Mouse (Mus musculus) heart, postnatal 14 days (tissue): ENCODE measurements around the gene Crybg1. TPM values are rescaled to one million over a fixed set of nuclear protein-coding genes. Genes with fewer than 3 reads are reported as not detected.

ENCODE experiments used
- DNase-seq, 2 experiments: peaks; one replicate each; pipeline ENCODE4 v3.0.0; 2021 to 2022
- intact Hi-C: fragments of 180-260 bp; cut with DNase I; formaldehyde crosslinking; loops from one replicate; pipeline ENCODE4 v1.15.1; 2025
- total RNA-seq, 2 experiments: library from RNA; stranded (reverse); gene quantifications; 2 replicates each; pipeline ENCODE4 v1.2.3; 2021

Crybg1 gene
- total RNA-seq, 2 experiments from 2014 or later, result 2.1 to 3.0 TPM

DNA sequence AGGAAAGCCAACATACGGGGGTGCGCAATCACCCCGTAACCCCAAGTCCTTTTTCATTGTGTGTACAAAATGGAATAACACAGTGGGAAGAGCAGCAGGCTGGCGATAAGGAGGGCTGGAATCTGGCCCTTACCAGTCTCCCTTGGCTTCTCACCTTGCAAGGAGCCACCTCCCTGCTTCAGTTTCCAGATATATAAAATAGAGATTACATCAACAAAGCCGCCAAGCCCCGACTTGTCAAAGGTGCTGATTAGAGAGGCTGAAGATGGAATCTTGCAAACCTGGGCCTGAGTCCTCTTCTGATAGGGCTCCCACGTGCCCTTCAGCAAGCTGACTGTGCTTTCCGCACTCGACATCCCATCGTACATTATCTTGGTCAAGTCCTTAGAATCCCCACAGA lies 37.5 kb downstream of the Crybg1 start:
- no peak for DNase-seq
- intact Hi-C loops, result no loop called here

DNA sequence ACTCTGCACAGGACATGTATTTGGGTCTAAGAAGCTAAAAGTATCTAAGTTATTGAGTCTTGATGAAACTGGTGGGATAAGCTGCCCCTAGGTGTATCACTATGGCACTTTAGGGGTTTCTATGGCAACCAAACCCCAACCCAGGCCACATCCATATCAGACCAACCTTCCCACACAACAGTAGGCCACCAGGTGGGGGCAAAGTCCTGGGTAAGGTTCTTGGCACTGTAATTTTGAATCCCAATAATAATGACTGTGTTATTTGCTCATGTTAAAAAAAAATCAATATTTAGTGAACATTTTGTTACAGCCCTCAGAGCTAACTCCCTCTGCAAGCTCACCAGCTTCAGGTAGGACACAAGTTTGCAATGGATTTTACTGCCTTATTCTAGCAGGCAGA lies 38.2 kb downstream of the Crybg1 start:
- intact Hi-C loops, result no loop called here
- no peak for DNase-seq

DNA sequence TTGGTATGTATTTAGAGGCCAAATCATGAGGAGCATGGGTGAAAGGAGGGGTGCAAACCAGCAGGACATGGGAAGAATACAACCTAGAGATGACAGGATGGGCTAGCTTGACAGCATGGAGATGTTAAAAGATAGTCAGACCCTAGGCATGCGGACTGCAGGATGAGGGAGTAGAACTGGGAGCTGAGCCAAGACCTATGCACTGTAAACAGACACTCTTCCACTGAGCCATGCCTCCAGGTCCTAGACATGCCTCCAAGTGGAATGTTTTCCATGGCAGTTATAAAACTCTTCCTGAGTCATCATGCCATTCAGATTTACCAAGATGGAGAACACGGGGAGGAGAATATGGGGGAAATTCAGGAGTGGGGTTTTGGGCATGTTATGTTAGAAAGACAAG lies 53.9 kb downstream of the Crybg1 start:
- DNase-seq, result no peak
- intact Hi-C loops, result no loop called here

DNA sequence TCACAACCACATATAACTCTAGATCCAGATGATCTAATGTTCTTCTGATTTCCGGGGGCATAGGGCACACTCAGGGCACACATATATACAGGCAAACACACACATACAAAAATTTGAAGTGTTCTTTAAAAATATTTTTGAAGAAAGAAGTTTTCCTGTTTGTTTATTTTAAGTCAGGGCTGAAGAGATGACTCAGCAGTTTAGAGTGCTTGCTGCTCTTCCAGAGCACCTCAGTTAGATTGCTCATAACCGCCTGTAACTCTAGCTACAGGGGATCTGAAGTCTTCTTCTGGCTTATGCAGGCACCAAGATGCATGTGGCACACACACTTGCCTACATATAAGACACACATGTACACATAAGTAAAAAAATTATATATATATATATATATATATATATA lies 56.9 kb downstream of the Crybg1 start:
- intact Hi-C loops, result no loop called here
- no peak for DNase-seq

DNA sequence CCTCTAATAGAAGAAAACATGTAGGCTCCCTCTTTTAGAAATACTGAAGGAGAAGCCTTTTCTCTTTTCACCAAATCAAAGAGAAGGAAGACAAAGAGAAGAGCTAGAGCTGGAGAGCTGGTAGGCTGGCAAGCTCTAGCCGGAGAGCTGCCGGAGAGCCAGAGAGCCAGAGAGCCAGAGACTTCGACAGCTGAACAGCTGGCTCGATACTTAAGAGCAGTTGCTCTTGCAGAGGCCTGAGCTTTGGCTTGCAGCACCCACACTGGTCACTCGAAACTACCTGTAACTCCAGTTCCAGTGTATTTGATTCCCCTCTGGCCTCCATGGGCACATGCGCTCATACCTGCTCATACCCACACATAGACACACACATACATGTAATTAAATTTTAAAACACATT lies 68.3 kb downstream of the Crybg1 start:
- DNase-seq, result no peak
- intact Hi-C loops, result no loop called here

DNA sequence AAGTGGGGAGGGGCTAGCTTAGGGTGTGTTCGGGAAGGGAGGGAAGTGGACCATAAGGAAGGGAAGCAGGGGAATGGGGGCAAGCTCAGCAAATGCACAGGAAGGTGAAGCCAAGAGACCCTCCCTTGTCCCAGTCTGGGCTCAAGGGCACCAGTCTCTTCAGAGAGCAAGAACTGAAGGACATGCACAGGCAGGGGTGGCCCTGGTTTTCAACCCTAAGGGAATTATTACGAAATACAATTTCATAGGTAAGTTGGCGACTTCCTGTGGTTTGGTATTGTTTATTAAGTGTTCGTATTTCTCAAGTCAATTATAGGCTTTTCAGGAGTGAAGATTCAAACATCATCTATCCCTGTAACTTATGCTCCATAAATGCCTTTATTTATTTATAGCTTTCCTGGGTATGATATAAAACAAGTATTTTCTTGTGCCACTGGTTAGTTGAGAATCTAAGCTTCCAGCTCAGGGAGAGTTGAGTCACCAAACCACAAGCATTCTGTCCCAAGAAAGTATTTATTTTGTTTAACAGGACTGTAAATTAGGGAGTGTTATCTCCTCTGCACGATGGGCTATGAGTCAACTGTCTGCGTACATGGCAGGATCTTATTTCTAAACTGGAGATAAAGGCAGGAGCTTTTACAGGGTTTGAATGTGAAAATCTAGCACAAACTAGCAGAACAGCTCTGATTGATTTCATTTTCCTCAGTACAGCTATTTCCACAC lies 69.7 kb downstream of the Crybg1 start:
- intact Hi-C loops, result no loop called here
- DNase-seq, result no peak

DNA sequence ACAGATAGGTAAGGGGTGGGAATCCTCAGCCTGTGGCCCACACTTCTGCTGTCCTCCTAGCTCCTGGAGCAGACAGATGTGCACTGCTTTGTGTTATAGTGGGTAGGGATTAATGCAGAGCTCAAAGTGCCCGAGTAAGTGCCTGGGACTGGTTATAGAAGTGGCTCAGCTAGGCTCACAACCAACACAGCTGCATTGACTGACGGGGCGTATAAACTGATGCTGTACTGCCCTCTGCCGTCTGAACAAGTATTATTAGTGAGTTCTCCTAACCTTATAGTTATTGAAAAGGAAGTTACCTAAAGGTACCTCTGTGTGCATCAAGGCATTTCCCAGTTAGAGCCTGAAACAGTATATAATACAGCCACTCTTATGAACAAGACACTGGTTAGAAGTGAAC lies 77.6 kb downstream of the Crybg1 start:
- intact Hi-C loops, result loop anchor here (1.0 to 5.0 kb wide), 2 partner anchors 117 to 494 kb away; partner anchors contain the start of gene Cd24a
- peak; percentile 53 to 73 for DNase-seq

DNA sequence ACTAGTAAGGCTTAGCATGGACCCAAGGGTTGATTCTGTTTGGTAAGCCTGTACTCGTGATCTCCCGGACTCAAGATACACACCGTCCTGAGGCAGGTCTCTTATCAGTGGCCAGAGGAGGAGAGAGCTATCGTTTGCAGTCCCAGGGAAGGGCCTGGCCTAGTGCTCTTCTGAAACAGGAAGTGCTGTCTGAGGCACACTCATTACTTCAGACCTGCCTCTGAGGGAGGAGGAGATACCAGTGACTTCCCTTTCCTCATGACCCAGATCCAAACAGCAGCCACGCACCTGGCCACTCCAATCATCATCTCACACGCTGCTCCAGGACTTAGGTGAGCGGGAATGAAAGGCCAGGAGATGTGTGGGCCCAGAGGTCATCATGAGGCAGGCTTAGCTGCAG lies 79.5 kb downstream of the Crybg1 start:
- no peak for DNase-seq
- intact Hi-C loops, result loop anchor here (5.0 kb wide), 1 partner anchor 67 kb away; no protein-coding TSS in a partner anchor

DNA sequence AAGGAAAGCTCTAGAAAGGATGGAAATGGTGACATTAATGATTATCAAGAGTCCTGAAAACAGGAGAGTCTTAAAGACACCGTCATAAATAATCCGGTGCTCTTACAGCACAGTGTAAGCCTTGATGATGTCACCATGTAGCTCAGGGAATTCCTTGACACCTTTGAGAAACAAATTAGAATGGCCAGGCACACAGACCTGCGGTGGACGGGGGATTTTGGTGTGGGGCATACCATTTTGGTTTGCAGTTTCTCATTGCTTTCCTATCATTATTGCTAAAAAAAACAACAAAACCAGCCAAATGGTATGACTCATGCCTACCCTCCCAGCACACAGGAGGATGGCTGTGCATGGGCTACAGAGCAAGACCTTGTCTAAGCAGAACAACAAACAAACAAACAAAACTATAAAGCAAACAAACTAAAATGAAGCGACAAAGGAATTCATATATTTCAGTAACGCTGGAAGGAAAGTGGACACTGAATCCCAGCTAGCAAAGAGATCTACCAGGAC lies 82.7 kb downstream of the Crybg1 start:
- DNase-seq, result no peak
- intact Hi-C loops, result loop anchor here (5.0 kb wide), 1 partner anchor 64 kb away; no protein-coding TSS in a partner anchor

DNA sequence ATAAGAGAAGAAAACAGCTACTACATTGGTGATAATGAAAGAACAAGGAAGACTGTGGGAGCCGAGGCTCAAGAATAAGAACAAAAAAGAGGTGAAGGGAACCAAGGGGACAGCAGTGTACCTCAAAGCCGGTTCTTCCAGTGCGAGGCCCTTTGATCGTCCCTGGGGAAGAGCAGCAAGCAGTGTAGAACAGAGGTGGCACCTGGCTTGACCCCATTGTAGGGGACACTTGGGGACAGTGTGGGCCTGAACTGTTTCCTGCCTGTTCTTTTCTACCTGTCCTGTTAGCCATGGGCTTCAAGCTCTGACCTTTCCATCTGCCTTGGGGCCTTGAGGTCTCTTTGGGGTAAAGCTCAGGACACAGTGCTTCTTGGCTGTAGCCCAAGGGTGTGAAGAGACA lies 85.7 kb downstream of the Crybg1 start:
- DNase-seq, result no peak
- intact Hi-C loops, result no loop called here

DNA sequence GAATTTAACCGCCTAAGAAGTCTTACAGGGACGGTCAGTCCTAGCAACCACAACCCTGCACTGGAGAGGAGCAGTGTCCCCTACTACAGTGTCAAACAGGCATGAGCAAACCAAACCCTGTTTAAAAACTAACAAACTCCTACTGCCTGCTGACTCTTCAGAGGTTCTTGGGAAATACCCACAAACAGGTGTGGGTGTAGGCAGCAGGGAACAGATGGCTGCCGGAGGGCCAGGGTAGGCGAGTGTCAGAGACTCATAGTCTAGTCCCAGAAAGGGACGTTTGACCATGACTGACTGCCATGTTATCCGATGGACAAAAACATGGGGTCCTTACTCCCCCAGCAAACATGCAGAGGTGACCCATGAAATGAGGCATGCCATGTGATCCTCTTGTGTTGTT lies 97.7 kb downstream of the Crybg1 start:
- intact Hi-C loops, result no loop called here
- no peak for DNase-seq

DNA sequence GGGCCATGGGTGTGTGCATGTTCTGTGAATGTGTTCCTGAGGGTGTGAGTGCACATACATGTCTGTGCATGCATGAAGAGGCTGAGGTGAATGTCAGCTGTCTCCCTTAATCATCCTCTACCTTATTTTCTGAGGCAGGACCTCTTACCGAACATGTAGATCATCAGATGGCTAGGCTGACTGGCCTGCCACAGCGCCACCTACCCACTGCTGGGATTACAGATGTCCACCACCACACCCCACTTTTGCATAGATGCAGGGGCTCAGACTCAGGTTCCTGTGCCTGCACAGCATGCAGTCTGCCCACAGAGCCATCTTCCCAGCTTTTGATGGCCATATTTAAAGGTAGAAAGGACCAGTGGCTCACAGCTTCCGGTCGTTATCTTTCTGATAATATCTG lies 103.9 kb downstream of the Crybg1 start:
- intact Hi-C loops, result no loop called here
- no peak for DNase-seq

DNA sequence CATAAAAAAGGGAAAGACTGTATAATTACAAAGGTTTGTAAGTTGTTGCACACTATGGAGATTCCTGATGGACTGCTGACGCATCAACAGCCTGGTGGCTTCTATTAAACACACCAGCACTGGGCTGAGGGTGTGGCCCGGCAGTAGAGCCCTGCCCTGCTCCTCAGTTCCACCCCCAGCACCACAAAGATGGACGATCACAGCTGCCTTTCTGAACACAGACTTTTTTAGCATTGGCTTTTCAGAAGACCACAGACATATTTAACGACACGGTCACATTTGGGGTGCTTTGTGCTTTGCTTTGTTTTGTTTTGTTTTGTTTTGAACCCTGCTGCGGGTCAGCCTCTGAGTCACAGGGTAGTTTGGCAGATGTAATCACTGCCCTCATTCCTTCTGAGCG lies 105.0 kb downstream of the Crybg1 start:
- no peak for DNase-seq
- intact Hi-C loops, result no loop called here

DNA sequence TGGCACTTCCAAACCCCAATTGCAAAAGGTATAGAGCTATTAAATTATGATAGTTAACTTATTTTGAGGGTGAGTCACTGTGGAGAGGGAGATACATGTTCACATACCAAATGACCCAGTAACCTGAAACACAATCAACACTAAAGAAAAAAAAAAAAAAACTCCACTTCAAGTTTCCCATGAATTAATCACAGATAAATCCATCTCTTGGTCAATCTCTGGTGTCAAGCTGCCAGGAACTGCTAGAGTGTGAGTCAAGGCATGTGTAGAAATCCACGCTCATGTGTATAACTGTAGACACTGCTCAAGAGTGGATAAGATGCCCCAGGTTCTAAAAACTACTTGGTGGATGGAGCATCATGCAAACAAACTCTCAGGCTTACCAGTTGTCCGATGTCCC lies 109.5 kb downstream of the Crybg1 start:
- intact Hi-C loops, result no loop called here

DNA sequence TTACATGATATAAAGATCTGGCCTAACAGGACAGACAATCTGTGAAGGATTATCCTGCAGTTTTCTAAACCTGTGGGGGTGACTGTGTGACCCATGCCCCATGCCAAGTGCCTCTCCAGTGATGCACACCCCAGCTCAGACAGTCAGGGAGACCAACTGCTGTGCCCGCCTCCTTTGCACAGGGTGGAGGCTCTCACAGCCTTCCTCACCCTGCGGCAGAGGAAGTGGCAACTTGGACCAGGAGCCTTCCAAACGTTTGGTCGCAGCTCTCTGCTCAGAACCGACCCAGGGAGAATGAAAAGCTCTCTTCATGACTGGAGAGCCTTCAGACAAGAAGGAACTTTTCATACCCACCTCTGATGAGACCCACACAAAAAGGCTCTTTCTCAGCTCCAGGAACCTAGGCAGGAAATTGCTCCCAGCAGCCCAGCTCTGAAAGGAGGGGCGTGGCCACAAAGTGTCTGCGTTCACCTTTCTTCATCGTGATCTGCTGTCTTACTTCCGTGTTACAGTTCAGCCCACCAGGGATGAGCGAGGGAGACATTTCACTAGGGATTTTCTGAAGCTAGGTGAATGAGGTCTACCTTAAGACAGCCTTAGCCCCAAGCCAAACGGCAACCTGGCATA lies 110.6 kb downstream of the Crybg1 start:
- no peak for DNase-seq

More for the DNA sequence above, 109.5 kb downstream of the Crybg1 start:
- DNase-seq, result no peak

DNA sequence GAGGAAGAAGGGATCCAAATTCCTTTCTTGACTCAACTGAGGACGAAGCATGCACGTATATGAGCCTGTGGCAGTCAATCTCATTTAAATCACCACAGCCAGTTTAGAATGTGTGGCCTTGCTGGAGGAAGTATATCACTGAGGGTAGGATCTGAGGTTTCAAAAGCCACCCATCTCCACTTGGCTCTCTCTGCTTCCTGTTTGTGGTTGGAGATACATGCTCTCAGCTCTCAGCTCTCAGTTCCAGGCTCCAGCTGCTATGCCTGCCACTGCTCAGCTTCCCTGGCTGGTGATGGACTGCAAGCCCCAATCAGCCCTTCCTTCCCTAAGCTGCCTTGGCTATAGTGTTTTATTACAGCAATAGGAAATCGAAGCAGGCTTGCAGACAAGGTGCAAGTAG lies 119.1 kb downstream of the Crybg1 start:
- DNase-seq, result no peak
- intact Hi-C loops, result no loop called here

More for the DNA sequence above, 110.6 kb downstream of the Crybg1 start:
- intact Hi-C loops, result no loop called here

DNA sequence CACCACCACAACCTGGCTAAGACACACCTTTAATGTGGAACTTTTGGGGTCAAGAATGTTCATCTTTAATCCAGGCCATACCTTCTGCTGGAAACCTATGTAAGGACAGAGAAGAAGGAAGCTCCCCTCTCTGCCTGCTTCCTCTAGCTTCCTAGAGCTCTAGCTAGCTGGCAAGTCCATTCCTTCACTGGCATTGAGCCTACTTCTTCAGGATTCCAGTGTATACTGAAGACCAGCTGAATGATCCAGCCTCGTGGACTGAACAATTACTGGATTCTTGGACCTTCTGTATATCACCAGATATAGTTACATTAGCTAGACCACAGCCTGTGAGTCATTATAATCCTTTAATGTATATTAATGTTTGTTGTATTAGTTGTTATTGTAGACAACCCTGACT lies 121.4 kb downstream of the Crybg1 start:
- intact Hi-C loops, result no loop called here

DNA sequence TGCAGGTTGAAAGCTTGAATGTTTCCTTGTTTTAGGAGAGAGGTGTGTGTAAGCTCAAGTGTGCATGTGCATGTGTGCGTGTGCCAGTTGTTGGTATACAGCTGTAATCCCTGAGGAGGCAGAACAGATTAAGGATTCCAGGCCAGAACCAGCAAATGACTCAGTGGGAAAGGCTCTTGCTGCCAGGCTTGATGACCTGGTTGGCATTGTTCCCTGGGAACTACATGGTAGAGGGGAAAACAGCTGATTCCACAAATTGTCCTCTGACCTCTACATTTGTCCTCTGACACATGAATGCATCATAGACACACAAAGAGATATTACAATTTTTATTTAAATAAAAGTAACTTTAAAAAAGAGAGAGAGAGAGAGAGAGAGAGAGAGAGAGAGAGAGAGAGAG lies 122.5 kb downstream of the Crybg1 start:
- intact Hi-C loops, result no loop called here

More for the DNA sequence above, 121.4 kb downstream of the Crybg1 start:
- no peak for DNase-seq

DNA sequence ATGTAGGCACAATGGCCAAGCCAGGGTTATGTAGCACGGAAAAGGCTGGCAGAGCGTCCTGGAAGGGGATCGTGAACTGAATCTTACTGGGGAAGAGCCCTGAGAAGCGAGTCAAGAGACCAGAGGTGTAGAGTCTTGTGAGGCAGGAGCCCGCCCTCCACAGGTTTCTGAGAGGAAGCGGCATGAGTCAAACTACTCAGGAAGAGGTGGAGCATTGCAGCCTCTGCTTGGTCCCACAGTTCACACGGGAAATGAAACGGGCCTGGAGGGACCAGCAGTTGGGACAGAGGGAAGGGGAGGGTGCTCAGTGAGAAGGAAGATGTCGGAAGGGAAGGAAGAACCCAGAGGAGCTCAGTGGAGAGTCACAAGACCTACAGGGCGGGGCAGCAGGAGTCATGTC lies 123.9 kb downstream of the Crybg1 start:
- no peak for DNase-seq

More for the DNA sequence above, 122.5 kb downstream of the Crybg1 start:
- DNase-seq, result no peak

DNA sequence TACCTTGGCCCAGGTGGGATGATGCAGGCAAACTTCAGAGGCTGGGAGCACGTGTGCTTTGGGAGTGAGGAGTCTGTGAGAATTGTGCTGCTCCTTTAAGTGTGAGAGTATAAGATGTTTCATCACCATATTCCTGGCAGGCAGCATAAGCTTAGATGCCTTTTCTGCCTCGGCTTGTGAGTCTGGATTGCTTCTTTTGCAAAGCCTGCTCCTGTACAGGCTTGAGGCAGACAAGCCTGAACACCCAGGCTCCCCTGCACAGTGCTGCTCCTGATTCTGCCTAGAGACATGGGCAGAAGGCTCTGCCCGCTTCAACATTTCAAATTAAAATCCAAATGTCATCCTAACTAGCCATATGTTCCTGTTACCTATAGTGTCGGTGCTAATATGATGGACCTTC lies 128.5 kb downstream of the Crybg1 start:
- intact Hi-C loops, result no loop called here

More for the DNA sequence above, 123.9 kb downstream of the Crybg1 start:
- intact Hi-C loops, result no loop called here

DNA sequence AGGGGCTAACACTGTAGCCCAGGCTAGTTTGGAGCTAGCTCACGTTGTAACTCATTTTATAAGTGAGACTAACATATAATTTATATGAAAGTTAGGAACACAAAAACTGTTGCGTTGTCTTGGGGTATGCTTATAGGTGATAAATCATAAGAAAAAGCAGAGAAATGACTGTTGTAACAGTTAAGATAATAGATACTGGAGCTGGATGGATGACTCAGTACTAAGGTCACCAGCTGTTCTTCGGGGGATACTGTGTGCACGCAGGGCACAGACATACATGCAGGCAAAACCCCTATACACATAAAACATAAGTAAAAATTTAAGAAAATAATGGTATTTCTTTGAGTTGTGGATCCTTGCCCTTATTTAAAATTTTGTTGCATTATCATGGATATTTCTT lies 130.1 kb downstream of the Crybg1 start:
- DNase-seq, result no peak
- intact Hi-C loops, result no loop called here

More for the DNA sequence above, 128.5 kb downstream of the Crybg1 start:
- no peak for DNase-seq

DNA sequence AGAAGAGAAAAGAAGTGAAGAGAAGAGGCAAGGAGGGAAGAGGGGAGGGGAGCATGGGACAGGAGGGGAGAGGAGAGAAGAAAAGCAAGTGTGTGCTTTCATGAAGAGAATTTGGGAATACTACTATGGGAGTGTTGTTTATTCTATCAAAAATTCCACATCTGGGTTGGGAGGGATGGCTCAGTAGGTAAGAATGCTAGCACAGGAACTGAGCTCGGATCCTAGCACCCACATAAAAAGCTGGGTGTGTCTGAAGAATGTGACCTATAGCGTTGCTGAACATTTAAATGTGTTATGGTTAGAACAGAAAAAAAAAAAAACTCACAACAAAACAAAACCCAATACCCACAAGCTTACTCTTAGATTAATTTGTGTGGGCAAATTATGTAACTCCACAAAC lies 133.0 kb downstream of the Crybg1 start:
- DNase-seq, result no peak
- intact Hi-C loops, result no loop called here
